Mouse (Mus musculus): Measurements from ENCODE around the gene Ell.

DNA sequence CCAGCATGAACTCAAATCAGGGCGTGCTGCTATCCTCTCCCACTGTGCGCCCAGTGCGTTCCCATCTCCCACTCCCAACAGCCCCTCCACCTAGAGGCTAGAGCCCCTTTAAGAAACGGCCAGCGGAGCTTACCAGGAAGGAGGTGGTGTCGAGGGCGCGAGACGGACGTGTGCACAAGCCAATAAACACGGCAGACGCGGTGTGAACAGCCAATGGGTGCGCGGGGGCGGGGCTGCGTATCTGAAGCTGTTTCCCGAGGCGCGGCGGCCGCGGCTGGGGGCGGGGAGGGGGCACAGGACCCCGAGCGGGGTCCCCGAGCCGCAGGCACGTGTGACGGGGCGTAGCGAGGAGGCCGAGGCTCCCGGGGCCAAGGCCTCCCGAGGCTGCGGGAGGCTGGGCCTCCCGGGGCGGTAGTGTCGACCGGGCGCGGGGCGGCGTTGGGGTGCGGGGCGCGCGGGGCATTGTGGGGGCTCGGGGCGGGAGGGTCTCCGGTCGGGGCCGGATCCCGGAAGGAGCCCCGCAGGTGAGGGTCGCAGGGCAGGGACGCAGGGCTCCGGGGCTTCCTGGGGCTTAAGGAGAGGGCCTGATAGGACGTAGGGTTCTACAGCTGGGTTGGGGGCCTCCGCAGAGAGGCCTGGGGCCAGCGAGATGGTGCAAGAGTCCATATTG lies 11.6 kb upstream of the Ell start, which contains the start of the genes Fkbp8 and Kxd1:
- TF ChIP-seq GATA1 (IDR thresholded peaks at IDR 0.05; ENCODE audit: low read length) (no peak), TAL1 (IDR thresholded peaks at IDR 0.05; ENCODE audit: low read length) (no peak)

All from erythroblast, embryonic 14.5 days (primary cell).